Mouse (Mus musculus): ENCODE data around the gene Mucl3. TPM values are rescaled to one million over a fixed set of nuclear protein-coding genes. Genes with fewer than 3 reads are reported as not detected.

The Mucl3 gene
- 0.77 TPM in 1 of 2 replicates, not detected in the other for total RNA-seq (2014; rRNA removed)
- polyA plus RNA-seq (2015; fragmentation: Nextera tagmentation; extraction: Ambion mirVana) = not detected in 2 replicates

DNA sequence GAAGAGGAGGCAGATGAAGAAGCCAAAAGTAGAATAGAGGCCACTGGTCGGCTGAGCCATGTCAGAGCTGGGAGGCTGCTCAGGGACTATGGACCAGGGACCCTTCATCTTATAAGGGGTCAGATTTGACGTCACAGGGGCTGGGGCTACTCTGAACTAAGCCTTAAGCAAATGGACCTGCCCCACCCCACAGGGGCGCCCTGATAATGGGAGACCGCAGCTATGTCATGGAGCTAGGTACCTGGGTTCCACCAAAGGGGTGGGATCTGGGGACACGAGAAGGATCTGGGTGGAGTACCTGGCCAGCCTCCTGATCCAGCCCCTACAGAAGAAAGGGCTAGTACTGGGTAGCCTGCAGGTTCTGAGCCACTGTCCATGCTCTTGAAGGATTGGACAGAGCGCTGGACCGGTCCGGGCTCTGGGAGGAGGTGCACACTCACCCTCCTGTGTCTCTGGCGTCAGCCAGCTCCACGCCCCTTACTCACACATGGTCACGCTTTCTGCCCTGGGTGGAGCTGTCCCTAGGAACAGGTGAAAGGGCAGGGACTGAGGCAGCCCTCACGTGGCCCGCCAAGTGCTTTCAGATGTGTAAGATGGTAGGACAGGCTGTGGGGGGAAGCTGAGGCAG lies at the start of gene Mucl3:
TSS of gene Mucl3 (minus strand) at position 87 of the 628 bp plus-strand sequence.
- Histone ChIP-seq H3K9me3 (ENCODE audit: low read length) (no peaks in the 10 kb centered on the region), H3K9ac (replicated peaks; ENCODE audit: low read length, poor library complexity, severe bottlenecking) (no peak within 1 kb of the TSS), H3K4me3 (ENCODE audit: low read depth, low read length) (no peak within 1 kb of the TSS), H3K36me3 (ENCODE audit: insufficient read depth, low read length) (no peaks in the 10 kb centered on the region), H3K4me2 (ENCODE audit: low read depth, low read length, poor library complexity, severe bottlenecking) (no peak within 1 kb of the TSS), H3K27ac (ENCODE audit: low read depth, low read length) (no peak within 1 kb of the TSS), H3K4me1 (ENCODE audit: insufficient read depth, low read length) (no peaks in the 10 kb centered on the region), H3K27me3 (ENCODE audit: insufficient read depth, low read length) (no peaks in the 10 kb centered on the region)
- DNase-seq (ENCODE audit: low spot score) (no peak), ATAC-seq (ENCODE audit: low FRiP score) (no peak)
- 73% methylated on average over 13 of the region's 13 CpGs for WGBS
- no peak for TF ChIP-seq CTCF (IDR thresholded peaks at IDR 0.05)

GRCm38 (mm10) chr17:35692368-35692767 lies 48.9 kb upstream of the Mucl3 start:
- no peak for TF ChIP-seq CTCF (IDR thresholded peaks at IDR 0.05)
- 67% methylated on average over 4 of the region's 4 CpGs for WGBS
- H3K36me3 ChIP-seq (ENCODE audit: insufficient read depth, low read length) = peaks cover 59% of the 10 kb centered on the region
- H3K27me3 ChIP-seq (ENCODE audit: insufficient read depth, low read length) = no peaks in the 10 kb centered on the region
- no peak overlapping the region for H3K4me2 ChIP-seq (ENCODE audit: low read depth, low read length, poor library complexity, severe bottlenecking)
- DNase-seq (ENCODE audit: low spot score) (no peak), ATAC-seq (ENCODE audit: low FRiP score) (no peak)
- no peak overlapping the region for H3K4me3 ChIP-seq (ENCODE audit: low read depth, low read length)
- peaks cover 7% of the 10 kb centered on the region; the same call in 1 of the 2 replicates for H3K4me1 ChIP-seq (ENCODE audit: insufficient read depth, low read length)
- H3K9ac ChIP-seq (replicated peaks; ENCODE audit: low read length, poor library complexity, severe bottlenecking) = no peak overlapping the region
- no peak overlapping the region for H3K27ac ChIP-seq (ENCODE audit: low read depth, low read length)
- no peaks in the 10 kb centered on the region for H3K9me3 ChIP-seq (ENCODE audit: low read length)

GRCm38 (mm10) chr17:35691811-35692210 lies 48.3 kb upstream of the Mucl3 start:
- 84% methylated on average over 4 of the region's 4 CpGs for WGBS
- TF ChIP-seq CTCF (IDR thresholded peaks at IDR 0.05) = no peak
- DNase-seq (ENCODE audit: low spot score) (no peak), ATAC-seq (ENCODE audit: low FRiP score) (no peak)
- no peak overlapping the region; the same call in 1 of the 2 replicates for H3K9ac ChIP-seq (replicated peaks; ENCODE audit: low read length, poor library complexity, severe bottlenecking)
- H3K4me1 ChIP-seq (ENCODE audit: insufficient read depth, low read length) = 0 out of 2 replicates have a peak, but pooled peaks cover 2% of the 10 kb centered on the region
- no peak overlapping the region for H3K4me2 ChIP-seq (ENCODE audit: low read depth, low read length, poor library complexity, severe bottlenecking)
- H3K9me3 ChIP-seq (ENCODE audit: low read length) = no peaks in the 10 kb centered on the region
- no peak overlapping the region for H3K27ac ChIP-seq (ENCODE audit: low read depth, low read length)
- no peak overlapping the region for H3K4me3 ChIP-seq (ENCODE audit: low read depth, low read length)
- H3K27me3 ChIP-seq (ENCODE audit: insufficient read depth, low read length) = no peaks in the 10 kb centered on the region
- peaks cover 64% of the 10 kb centered on the region for H3K36me3 ChIP-seq (ENCODE audit: insufficient read depth, low read length)

- Histone ChIP-seq H3K27ac (ENCODE audit: low read depth, low read length) (no peak overlapping the region), H3K4me2 (ENCODE audit: low read depth, low read length, poor library complexity, severe bottlenecking) (no peak overlapping the region), H3K27me3 (ENCODE audit: insufficient read depth, low read length) (no peaks in the 10 kb centered on the region), H3K9ac (replicated peaks; ENCODE audit: low read length, poor library complexity, severe bottlenecking) (no peak overlapping the region; the same call in 1 of the 2 replicates), H3K9me3 (ENCODE audit: low read length) (no peaks in the 10 kb centered on the region), H3K36me3 (ENCODE audit: insufficient read depth, low read length) (peaks cover 74% of the 10 kb centered on the region), H3K4me3 (ENCODE audit: low read depth, low read length) (no peak overlapping the region), H3K4me1 (ENCODE audit: insufficient read depth, low read length) (no peaks in the 10 kb centered on the region)
- DNase-seq (ENCODE audit: low spot score) = no peak
- TF ChIP-seq CTCF (IDR thresholded peaks at IDR 0.05) = no peak
- WGBS = 90% methylated on average over 18 of the region's 18 CpGs
- ATAC-seq (ENCODE audit: low FRiP score) = no peak
These were observed 46.6 kb upstream of the Mucl3 start for GRCm38 (mm10) chr17:35689936-35690645.

DNA sequence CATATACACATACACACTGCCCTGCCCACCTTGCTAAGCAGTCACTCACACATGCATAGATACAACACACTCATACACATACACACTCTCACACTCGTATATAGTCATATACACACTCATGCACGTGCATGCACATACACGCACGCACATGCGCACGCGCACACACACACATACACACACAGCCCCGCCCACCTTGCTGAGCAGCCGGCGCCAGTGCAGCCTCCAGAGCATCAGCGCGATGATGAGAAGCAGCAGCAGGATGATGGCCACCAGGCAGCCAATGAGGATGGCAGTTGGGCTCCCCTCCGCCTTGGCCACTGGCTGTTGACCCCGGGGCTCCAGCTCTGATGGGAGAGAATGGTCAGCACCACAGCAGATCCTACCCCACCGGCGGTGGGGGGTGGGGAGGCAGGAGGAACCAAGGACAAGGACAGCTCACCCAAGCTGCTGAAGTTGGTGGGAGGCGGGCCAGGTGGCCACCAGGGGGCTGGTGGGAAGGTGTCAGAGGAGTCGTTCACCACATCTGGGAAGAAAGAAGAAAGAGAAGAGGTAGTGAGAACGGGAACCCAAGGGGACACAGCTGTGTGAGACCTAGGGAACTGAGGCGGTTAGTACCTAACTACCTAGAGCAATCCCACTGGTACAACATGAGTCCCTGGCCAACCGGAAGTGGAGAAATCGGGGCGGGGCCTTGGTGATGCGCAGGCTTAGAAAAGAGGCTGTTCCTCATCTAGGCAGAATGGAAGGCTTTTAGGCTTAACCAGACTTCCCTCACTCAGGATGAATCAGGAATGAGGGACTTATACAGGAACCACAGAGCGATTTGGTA lies 45.1 kb upstream of the Mucl3 start:
- WGBS = 91% methylated on average over 25 of the region's 25 CpGs
- ATAC-seq (ENCODE audit: low FRiP score) (no peak), DNase-seq (ENCODE audit: low spot score) (no peak)
- TF ChIP-seq CTCF (IDR thresholded peaks at IDR 0.05) = no peak; the same call in 1 of the 2 replicates
- Histone ChIP-seq H3K9me3 (ENCODE audit: low read length) (no peaks in the 10 kb centered on the region), H3K9ac (replicated peaks; ENCODE audit: low read length, poor library complexity, severe bottlenecking) (no peak overlapping the region), H3K4me3 (ENCODE audit: low read depth, low read length) (no peak overlapping the region), H3K36me3 (ENCODE audit: insufficient read depth, low read length) (peaks cover 79% of the 10 kb centered on the region), H3K27ac (ENCODE audit: low read depth, low read length) (no peak overlapping the region), H3K27me3 (ENCODE audit: insufficient read depth, low read length) (no peaks in the 10 kb centered on the region), H3K4me2 (ENCODE audit: low read depth, low read length, poor library complexity, severe bottlenecking) (no peak overlapping the region), H3K4me1 (ENCODE audit: insufficient read depth, low read length) (no peaks in the 10 kb centered on the region)
